Mouse (Mus musculus) small intestine, adult 2 months (tissue): ENCODE measurements at regions not wholly inside any gene's neighbourhood (a gene's known extent, or its start where the extent isn't known, plus 50 kb on each side); places are given as distances from the start of the nearest gene placed in this dataset.

Experiments used
- CTCF ChIP-seq: fragments of 200-500 bp; IDR thresholded peaks from 2 replicates; pipeline ENCODE4 v1.5.1; 2012; ENCODE audit warnings: low read depth, mild to moderate bottlenecking, control low read depth, inconsistent platforms, low read length, moderate library complexity, mixed read lengths; ENCODE audit not compliant: insufficient replicate concordance, insufficient read length; ENCODE audit errors: extremely low read depth
- POLR2A ChIP-seq: fragments of 200-500 bp; IDR thresholded peaks from 2 replicates; pipeline ENCODE4 v1.6.1; 2012; ENCODE audit warnings: low read depth, mild to moderate bottlenecking, control low read depth, inconsistent platforms, low read length, moderate library complexity

- TF ChIP-seq POLR2A (no peak), CTCF (no peak)
These were observed 509.4 kb upstream of the Gm26657 start for GRCm38 (mm10) chr4:56230451-56230850.
